Mouse (Mus musculus): ENCODE measurements around the gene Fhl3.
"Not testable (repeated sequence)": the region's sequence is repeated elsewhere in the genome, so short reads cannot be mapped to it uniquely, and the experiment has no call there.

Gene Fhl3

DNA sequence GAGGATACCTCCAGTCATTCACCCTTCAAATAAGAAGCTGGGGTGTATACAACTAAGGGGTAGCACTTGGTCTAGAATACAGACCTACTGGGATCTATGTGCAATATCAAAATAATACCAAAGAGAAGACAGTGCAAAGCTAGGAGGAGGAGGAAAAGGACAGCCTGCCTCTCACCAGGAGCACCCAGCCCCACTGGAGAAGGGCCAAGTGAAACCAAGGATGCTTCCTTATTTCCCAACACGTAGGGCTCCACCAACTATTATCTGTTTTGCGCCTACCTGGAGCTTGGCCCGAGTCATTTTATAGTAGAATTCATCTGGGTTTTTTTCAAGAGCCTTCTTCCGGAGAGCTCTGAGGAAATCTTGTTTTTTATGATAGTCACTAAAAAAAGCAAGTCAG lies 17.0 kb upstream of the Fhl3 start:
- no peak for DNase-seq (ENCODE audit: low spot score)

DNA sequence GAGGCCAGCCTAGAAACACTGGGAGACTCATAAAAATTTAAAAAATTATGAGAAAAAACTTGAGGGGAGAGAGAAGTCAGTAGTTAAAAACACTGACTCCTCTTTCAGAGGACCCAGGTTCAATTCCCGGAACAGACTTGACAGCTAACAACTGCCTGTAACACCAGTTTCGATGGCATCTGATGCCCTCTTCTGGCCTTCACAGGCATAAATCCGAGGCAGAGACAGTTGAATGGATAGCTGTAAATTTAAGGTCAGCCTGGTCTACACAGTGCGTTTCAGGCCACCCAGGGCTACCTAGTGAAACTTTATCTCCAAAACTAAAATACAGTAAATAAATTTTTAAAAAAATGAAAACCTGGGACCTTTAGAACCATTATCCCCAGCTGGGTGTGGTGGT lies 15.5 kb upstream of the Fhl3 start:
- DNase-seq (ENCODE audit: low spot score), result no peak

DNA sequence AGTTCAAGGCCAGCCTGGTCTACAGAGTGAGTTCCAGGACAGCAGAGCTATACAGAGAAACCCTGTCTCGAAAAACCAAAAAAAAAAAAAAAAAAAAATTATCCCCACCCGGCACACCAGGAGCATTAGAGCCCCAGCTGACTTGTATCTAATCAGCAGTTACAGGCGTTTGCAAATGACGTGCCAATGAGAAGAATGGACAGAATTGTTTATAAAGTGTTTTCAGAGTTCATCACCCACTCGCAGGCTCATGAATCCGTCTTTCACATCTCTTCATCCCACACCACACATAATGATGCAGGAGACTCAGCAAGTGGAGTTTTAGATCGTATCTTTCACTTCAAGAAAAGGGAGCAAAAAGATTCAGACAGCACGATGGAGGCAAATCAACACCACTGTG lies 15.0 kb upstream of the Fhl3 start:
- no peak for DNase-seq (ENCODE audit: low spot score)

DNA sequence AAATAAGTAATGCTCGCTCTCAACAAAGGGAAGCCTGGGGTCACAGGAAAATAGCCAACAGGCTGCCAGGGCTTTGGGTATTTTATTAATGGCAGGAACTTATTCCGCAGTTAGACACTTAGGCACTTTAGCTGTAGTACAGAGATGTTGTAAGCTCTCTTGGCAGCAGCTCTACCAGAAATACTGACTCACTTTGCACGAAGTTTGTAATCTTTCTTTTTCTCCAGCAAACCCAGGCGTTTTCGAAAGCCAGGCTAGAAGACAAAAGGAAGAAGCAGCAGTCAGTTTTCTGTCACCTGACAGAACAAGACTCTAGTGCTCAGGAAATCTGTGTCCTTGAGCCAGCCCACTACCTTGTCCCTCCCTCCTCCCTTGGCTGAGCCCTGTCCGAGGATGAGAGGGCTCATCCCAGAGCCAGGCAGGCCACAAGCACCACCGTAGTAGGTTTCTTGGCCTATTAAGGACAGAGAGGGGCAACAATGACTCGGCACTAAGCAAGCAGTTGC lies 14.6 kb upstream of the Fhl3 start:
- DNase-seq (ENCODE audit: low spot score), result no peak

DNA sequence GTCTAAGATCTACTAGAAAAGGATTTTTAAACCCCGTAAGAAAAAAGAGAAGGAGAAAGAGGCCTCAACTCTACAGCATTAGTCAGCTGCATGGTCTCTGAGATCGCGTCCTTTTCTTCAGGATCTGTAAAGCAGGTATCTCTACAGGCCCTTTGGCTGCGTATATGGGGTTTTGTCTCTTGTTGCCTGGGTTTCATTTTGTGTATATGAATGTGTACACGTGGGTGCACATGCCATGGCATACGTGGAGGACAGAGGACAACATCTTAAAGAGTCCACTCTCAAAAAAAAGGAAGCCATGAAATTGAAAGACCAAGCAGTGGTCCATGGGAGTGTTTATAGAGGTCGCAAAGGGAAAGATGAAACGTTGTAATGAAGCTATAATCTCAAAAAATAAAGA lies 9.0 kb upstream of the Fhl3 start:
- no peak for DNase-seq (ENCODE audit: low spot score)

- DNase-seq (ENCODE audit: low spot score), result no peak
These were observed 8.1 kb upstream of the Fhl3 start for GRCm38 (mm10) chr4:124692416-124692861.

DNA sequence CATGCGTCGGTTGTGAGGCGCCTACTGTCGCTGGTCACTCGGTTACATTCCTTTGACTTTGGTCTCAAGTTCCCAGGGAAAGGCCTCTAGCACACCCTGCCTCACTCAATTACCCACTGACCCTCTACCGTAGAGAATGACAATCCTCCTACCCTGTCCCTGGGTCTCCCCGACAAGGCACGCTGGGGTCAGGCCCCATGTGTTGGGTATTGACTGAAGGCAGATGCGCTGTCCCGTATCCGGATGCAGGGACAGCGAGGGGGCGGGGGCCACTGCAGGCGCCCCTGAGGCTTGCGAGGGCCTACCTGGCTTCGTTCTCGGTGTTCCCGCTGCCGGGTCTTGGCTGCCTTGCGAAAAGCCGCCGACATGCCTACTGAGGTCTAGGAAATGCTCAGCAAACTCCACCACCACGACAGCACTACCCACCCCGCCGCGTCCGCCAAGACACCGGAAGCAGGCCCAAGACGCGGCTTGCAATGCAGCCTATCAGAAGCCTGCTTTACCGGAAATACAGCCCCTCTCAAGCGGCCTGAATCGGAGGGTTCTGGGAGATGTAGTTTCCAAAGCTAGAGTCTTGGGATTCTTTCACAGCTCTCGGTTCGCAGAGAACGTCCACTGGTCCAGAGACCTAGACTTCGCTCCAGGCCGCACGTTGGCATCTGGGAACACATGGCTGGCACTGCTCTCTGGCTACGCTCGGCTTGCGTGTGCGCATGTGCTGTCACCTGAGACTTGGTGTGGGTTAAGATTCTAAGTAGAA lies 7.2 kb upstream of the Fhl3 start, which contains the start of gene Utp11:
Gene Utp11, minus strand, starts transcription at position 466 of the 760 bp plus-strand sequence.
- no peak for DNase-seq (ENCODE audit: low spot score)

- no peak for DNase-seq (ENCODE audit: low spot score)
These were observed 5.9 kb upstream of the Fhl3 start for GRCm38 (mm10) chr4:124694572-124694971.

DNA sequence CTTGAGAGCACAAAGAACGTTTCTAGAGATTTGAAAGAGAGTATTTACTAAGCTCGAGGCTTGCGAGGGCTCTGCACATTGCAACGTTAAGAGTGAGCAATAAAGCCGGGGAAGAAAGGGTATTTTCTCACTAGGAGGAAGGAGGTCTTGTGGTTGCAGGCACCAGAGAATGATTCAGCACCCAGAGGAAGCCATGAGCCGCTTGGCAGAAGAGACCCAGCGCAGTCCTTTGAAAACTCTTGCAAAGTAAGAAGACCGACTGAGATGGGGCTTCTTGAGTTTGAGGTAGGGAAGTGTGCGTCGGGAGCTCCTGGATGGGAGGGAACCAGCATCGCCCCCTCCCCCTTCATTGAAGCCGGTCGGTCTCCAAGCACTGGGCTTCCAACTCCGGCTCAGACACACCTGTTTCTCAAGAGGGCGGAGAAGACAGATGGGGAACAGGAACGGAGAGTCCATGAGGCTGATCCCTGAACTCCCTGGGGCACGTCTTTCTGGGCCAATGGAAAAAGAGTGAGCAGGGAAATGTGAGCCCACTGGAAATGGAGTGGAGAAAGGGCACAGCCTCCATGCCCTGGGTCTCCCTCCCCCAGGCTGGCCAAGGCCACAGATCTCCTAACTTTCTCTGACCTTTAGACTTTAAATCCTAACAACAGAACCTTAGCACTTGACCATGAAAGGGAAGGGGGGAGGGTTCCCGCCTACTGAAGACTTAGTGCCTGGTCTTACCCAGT lies 4.5 kb upstream of the Fhl3 start:
- DNase-seq (ENCODE audit: low spot score), result no peak

- no peak for DNase-seq (ENCODE audit: low spot score)
These were observed 710 bp upstream of the Fhl3 start for GRCm38 (mm10) chr4:124699791-124700190.

- peak; percentile 15 for DNase-seq (ENCODE audit: low spot score)
These were observed 748 bp downstream of the Fhl3 start for GRCm38 (mm10) chr4:124701052-124701845.

- no peak for DNase-seq (ENCODE audit: low spot score)
These were observed 1.4 kb downstream of the Fhl3 start for GRCm38 (mm10) chr4:124701916-124702315.

DNA sequence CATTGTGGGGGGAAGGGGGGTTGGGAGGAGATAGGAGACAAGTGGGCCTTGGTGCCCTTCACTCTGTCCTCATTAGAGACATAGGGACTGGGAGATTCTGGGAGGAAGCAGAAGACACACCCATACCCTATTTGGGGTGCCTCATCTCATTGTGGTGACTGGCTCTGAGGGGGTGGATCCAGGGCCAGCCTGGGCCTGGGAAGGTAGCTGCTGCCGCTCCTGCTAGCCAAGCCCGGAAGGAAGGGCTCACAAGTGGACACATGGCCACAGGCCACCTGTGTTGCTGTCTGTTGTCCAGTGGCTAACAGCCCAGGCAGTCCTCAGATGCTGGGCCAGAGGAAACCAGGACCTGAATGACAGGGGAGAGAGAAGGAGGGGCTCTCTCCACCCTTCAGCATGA lies 2.9 kb downstream of the Fhl3 start:
- DNase-seq (ENCODE audit: low spot score), result no peak

DNA sequence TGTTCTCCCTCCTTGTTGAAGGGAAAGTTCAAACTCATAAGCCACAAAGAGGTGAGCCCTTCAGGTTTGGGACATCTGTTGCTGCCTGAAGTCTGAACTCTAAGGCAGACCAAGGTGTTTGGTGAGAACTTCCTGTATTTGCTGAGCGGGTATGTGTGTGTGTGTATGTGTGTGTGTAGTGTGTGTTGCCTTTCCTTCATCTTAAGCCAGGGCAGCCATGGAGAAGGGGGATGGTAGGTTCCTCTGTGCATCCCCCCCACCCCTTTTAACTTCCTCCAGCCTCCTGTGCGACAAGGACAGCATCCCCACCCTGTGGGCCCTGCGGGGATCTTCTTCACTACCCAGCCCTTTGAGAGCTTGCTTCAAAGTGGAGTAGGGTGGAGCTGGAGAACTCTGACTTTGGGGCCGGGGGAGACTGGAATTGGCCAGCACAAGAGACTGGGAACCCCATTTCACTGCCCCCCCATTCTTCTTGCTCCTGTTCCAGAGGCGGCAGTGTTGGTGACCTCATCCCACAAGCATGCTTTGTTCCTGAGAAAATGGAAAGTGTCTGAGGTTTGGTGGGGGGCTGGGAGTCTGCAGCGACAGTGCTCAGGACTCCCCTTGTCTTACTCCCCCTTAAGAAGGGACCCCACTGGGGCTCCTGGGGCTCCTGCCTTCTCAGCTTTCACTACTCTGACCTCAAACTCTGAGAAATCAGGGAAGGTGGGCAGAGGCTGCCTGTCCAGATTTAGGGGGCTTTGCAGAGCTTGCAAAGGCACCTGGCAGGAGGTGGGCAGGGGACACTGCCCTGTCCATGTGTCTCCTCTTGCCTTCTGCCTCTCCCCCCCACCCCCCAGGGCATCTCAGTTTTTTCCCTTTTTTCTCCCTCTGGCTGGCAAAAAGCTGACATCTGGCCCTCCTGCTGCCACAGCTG lies 3.6 kb downstream of the Fhl3 start:
- DNase-seq (ENCODE audit: low spot score), result peak; percentile 6

DNA sequence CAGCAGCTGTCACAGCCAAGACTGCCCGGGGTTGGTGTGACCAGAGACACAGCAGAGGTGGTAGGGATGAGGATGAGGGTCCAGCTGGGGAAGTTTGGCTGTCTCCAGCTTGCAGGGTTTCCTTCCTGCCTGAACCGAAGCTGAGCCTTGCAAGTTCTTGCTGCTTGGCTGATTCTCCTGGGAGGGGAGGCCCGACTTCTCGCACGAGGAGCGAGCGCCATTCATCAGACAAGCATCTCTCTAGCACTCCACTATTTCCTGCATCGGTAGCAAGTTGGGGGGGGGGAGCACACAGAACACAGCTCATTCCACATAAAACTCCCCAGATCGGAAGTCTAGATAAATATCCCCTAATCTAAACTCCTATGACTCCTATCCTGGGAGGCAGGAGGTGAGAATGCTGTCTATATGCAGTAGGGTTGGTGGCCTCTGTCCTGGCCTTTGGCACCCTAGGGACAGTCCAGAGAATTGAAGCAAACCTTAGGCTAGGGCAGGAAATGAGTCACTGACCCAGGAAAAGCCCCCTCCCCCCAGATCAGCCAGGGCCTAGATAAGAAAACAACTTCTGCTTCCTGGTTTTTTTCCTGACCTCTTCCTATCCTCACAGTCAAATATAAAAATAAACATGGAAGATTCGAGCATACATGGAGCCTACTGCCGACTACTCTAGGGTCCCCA lies 4.4 kb downstream of the Fhl3 start:
- DNase-seq (ENCODE audit: low spot score), result no peak

GRCm38 (mm10) chr4:124705661-124706269 lies 5.3 kb downstream of the Fhl3 start:
- no peak for DNase-seq (ENCODE audit: low spot score)

- DNase-seq (ENCODE audit: low spot score), result not testable (repeated sequence)
These were observed 7.1 kb downstream of the Fhl3 start for GRCm38 (mm10) chr4:124707381-124708199.

DNA sequence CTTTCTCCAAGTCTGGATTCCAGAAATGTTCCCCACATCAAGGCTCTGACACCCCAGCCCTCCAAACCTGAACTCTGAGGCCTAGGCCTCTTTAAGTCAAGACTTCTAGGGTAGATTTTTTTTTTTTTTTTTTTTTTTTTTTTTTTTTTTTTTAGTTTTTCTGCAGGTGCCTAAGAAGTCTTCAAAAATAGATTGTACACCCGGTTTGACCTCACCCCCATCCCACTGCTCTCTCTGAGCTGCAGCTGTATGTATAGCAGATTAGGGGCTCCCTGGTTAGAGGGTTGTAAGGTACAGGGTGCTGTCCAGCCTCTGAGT lies 7.7 kb downstream of the Fhl3 start:
- not testable (repeated sequence) for DNase-seq (ENCODE audit: low spot score)

Data from ovary, postnatal 10 days (tissue).